In genomic region chr5:31947185-31947584, GRCm38 (mm10) we compare ENCODE assay signal across 13 mouse cellular contexts.
DNase-seq lines count a peak whose midpoint lies in the region; ATAC-seq and TF ChIP-seq lines count a peak whose summit lies in the region.
"Had no signal": no experiment of that assay in that cellular context is flagged by ENCODE, and none has a peak within 500 bp of the region (broad histone marks: within the 10 kb centered on the region; RNA-seq: fewer than 3 reads in every experiment).

No protein-coding gene starts in this region.

- H3K4me3 ChIP-seq in heart, embryonic 10.5 days: no peak overlapping the region
- no peak overlapping the region for H3K4me3 ChIP-seq in lung, embryonic 14.5 days (ENCODE audit: low read depth, low read length)
- H3K4me3 ChIP-seq in stomach, embryonic 15.5 days (replicated peaks): no peak overlapping the region
- H3K4me3 ChIP-seq: heart, embryonic 13.5 days had no signal

- TF ChIP-seq CTCF in lung, embryonic 14.5 days (IDR thresholded peaks at IDR 0.05; ENCODE audit: low read depth): peak; percentile 4; the same call in 1 of the 2 replicates

- DNase-seq in heart, adult 18-20 months: peak; percentile 43 to 60
- no peak for DNase-seq in heart, embryonic 10.5 days (ENCODE audit: low spot score)
- peak; percentile 20 for DNase-seq in lung, embryonic 14.5 days
- no peak for DNase-seq in lung, postnatal 36 days
- DNase-seq in gastrocnemius, postnatal 25 days: peak; percentile 46
- DNase-seq in ovary, postnatal 10 days (ENCODE audit: low spot score): no peak
- DNase-seq in lung, postnatal 4 days: no peak
- DNase-seq: cerebellum, postnatal 14 days; kidney, postnatal 25 days; left cerebral cortex, postnatal 4 days; lung, postnatal 14 days had no signal

- H3K4me2 ChIP-seq in lung, embryonic 14.5 days: no peak overlapping the region
- no peak overlapping the region for H3K4me2 ChIP-seq in stomach, embryonic 15.5 days
- H3K4me2 ChIP-seq: heart, embryonic 13.5 days had no signal

- no peak overlapping the region for H3K9ac ChIP-seq in lung, embryonic 14.5 days
- H3K9ac ChIP-seq in stomach, embryonic 15.5 days: no peak overlapping the region
- H3K9ac ChIP-seq: heart, embryonic 13.5 days had no signal

- no peak overlapping the region for H3K27ac ChIP-seq in heart, embryonic 10.5 days
- no peak overlapping the region for H3K27ac ChIP-seq in lung, embryonic 14.5 days (ENCODE audit: low read depth)
- H3K27ac ChIP-seq in stomach, embryonic 15.5 days: peak overlapping the region; percentile 3; the same call in 1 of the 2 replicates
- H3K27ac ChIP-seq: heart, embryonic 13.5 days had no signal

- no peaks in the 10 kb centered on the region for H3K9me3 ChIP-seq in heart, embryonic 10.5 days
- H3K9me3 ChIP-seq in lung, embryonic 14.5 days (ENCODE audit: low read depth, low read length): no peaks in the 10 kb centered on the region
- H3K9me3 ChIP-seq in stomach, embryonic 15.5 days: no peaks in the 10 kb centered on the region
- H3K9me3 ChIP-seq: heart, embryonic 13.5 days had no signal

- H3K36me3 ChIP-seq in heart, embryonic 10.5 days: no peaks in the 10 kb centered on the region
- H3K36me3 ChIP-seq in lung, embryonic 14.5 days (ENCODE audit: insufficient read depth): no peaks in the 10 kb centered on the region
- H3K36me3 ChIP-seq in stomach, embryonic 15.5 days: no peaks in the 10 kb centered on the region
- H3K36me3 ChIP-seq: heart, embryonic 13.5 days had no signal

- 0 out of 2 replicates have a peak, but pooled peaks cover 3% of the 10 kb centered on the region for H3K4me1 ChIP-seq in heart, embryonic 10.5 days
- no peaks in the 10 kb centered on the region for H3K4me1 ChIP-seq in lung, embryonic 14.5 days (ENCODE audit: insufficient read depth)
- H3K4me1 ChIP-seq in stomach, embryonic 15.5 days: peaks cover 4% of the 10 kb centered on the region; the same call in 1 of the 2 replicates

- no peaks in the 10 kb centered on the region for H3K27me3 ChIP-seq in heart, embryonic 10.5 days (ENCODE audit: insufficient read depth, poor library complexity, severe bottlenecking)
- H3K27me3 ChIP-seq in lung, embryonic 14.5 days (ENCODE audit: insufficient read depth, low read length): no peaks in the 10 kb centered on the region
- H3K27me3 ChIP-seq in stomach, embryonic 15.5 days (replicated peaks): no peaks in the 10 kb centered on the region
- H3K27me3 ChIP-seq: heart, embryonic 13.5 days had no signal

- 79% methylated on average over 4 of the region's 4 CpGs for WGBS in heart, embryonic 10.5 days
- WGBS in lung, embryonic 14.5 days: 37% methylated on average over 4 of the region's 4 CpGs
- WGBS in stomach, embryonic 15.5 days: 39% methylated on average over 4 of the region's 4 CpGs

- no peak for ATAC-seq in lung, embryonic 14.5 days (ENCODE audit: insufficient read depth)
- ATAC-seq in stomach, embryonic 15.5 days (ENCODE audit: insufficient read depth, low FRiP score, low read depth): no peak

Comparison
In these comparisons a context has a peak if more than half of its experiments do, and no peak if none do; other contexts are left out.
1. DNase-seq: peak in heart, adult 18-20 months (2 of 2), lung, embryonic 14.5 days (single experiment) and gastrocnemius, postnatal 25 days (single experiment); none in heart, embryonic 10.5 days (single experiment), lung, postnatal 36 days (single experiment), ovary, postnatal 10 days (single experiment) and lung, postnatal 4 days (0 of 2).